Comparison of ENCODE assay signal across 8 mouse cellular contexts in the genomic region with DNA sequence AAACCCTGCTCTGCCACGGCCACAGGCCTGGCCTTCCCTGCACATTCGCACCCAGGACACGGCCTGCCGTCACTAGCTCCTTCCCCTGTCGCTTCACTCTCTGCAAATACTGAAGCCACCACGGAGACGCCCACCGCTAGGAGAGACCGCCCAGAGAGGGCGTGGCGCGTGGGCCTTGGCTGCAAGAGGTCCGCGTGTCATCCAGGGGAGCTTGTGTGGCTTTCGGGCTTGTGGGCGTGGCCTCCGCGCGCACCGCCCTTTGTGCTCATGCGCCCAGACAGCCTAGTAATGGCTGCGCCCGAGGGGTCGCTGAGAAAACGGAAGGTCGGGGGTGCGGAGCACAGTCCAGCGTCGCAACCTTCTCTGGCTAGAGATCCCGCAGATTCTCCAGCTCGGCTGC. TPM values are rescaled to one million over a fixed set of nuclear protein-coding genes. Genes with fewer than 3 reads are reported as not detected.
A peak's percentile ranks its signal among the peaks of the same experiment; 100 is the strongest.
DNase-seq lines count a peak whose midpoint lies in the region; ATAC-seq lines count a peak whose summit lies in the region.

Gene Lmf1 (plus strand): TSS at position 166 of the 400 bp plus-strand sequence.

- peak within 1 kb of the TSS; percentile 63 for H3K4me3 ChIP-seq in hindbrain, embryonic 11.5 days (ENCODE audit: low read depth, low read length)

- DNase-seq in Muller cell, postnatal 12 days (ENCODE audit: inconsistent ontology term), result peak; percentile 99
- DNase-seq in cerebellum, adult 9-11 months, result peak; percentile 97
- DNase-seq in frontal cortex, adult 2 months (ENCODE audit: extremely low spot score in 1 of 2, low spot score in 1 of 2), result peak; percentile 93 to 96
- peak; percentile 98 for DNase-seq in hindbrain, embryonic 11.5 days (ENCODE audit: low spot score)
- DNase-seq in layer of hippocampus, postnatal 14 days (ENCODE audit: low spot score in 2 of 2), result peak; percentile 91 to 96
- DNase-seq in lung, postnatal 14 days, result peak; percentile 97
- peak; percentile 86 for DNase-seq in retina, adult 2 months (ENCODE audit: low read depth, low spot score)
- DNase-seq in thymus, postnatal 36 days, result peak; percentile 97 to 99

- under 1% methylated on average over 30 of the region's 31 CpGs for WGBS in hindbrain, embryonic 11.5 days

- no peaks in the 10 kb centered on the region for H3K27me3 ChIP-seq in hindbrain, embryonic 11.5 days (ENCODE audit: control insufficient read depth, insufficient read depth, low read length)

- H3K4me2 ChIP-seq in hindbrain, embryonic 11.5 days (replicated peaks; ENCODE audit: low read depth, low read length), result peak within 1 kb of the TSS; percentile 61

- H3K36me3 ChIP-seq in hindbrain, embryonic 11.5 days (ENCODE audit: control insufficient read depth, insufficient read depth, low read length), result no peaks in the 10 kb centered on the region

- peak within 1 kb of the TSS; percentile 61 for H3K27ac ChIP-seq in hindbrain, embryonic 11.5 days (ENCODE audit: low read depth, low read length)

- H3K9ac ChIP-seq in hindbrain, embryonic 11.5 days (ENCODE audit: low read depth, low read length), result peak within 1 kb of the TSS; percentile 69

- H3K9me3 ChIP-seq in hindbrain, embryonic 11.5 days (ENCODE audit: control insufficient read depth, low read length), result no peaks in the 10 kb centered on the region

- ATAC-seq in hindbrain, embryonic 11.5 days (ENCODE audit: low FRiP score), result peak; percentile 96

- H3K4me1 ChIP-seq in hindbrain, embryonic 11.5 days (replicated peaks; ENCODE audit: control insufficient read depth, insufficient read depth, low read length), result peaks cover 6% of the 10 kb centered on the region; the same call in 1 of the 2 replicates

RNA-seq across cellular contexts. Expression of gene Lmf1, which starts in this region (rescaled TPM):
- 17.1 and 18.3 TPM in 2 replicates for polyA plus RNA-seq in frontal cortex, adult 2 months (2012; rRNA removed)
- 23.1 and 26.9 TPM in 2 replicates for polyA plus RNA-seq in hindbrain, embryonic 11.5 days (2014; fragmentation: Nextera tagmentation; extraction: Ambion mirVana)
- total RNA-seq in layer of hippocampus, postnatal 14 days (2021), result 10 to 100 TPM; 26.2 to 27.2 TPM

Comparison
In these comparisons a context has a peak if more than half of its experiments do, and no peak if none do; other contexts are left out.
1. Peak in every context shown above with its lines: DNase-seq, ATAC-seq, H3K4me3 ChIP-seq and H3K27ac ChIP-seq.